Mouse (Mus musculus): ENCODE results near the gene Dot1l. TPM values are rescaled to one million over a fixed set of nuclear protein-coding genes. Genes with fewer than 3 reads are reported as not detected.
"Not testable (repeated sequence)": the region's sequence is repeated elsewhere in the genome, so short reads cannot be mapped to it uniquely, and the experiment has no call there.

The Dot1l gene
- polyA plus RNA-seq, 1 experiment from 2014 or later = 13.8 TPM

GRCm38 (mm10) chr10:80827063-80827869 is 72.3 kb downstream of the Dot1l start:
- peaks cover 2% of the 10 kb centered on the region; the same call in 1 of the 2 replicates for H3K4me1 ChIP-seq (ENCODE audit: control insufficient read depth, insufficient read depth, low read length)
- peak overlapping the region; percentile 94 for H3K9ac ChIP-seq (replicated peaks; ENCODE audit: low read length)
- H3K4me2 ChIP-seq (ENCODE audit: low read depth, low read length) = peak overlapping the region; percentile 94
- H3K27me3 ChIP-seq (ENCODE audit: control insufficient read depth, insufficient read depth, low read length) = no peaks in the 10 kb centered on the region
- no peaks in the 10 kb centered on the region for H3K9me3 ChIP-seq (replicated peaks; ENCODE audit: control insufficient read depth, low read length)
- H3K36me3 ChIP-seq (replicated peaks; ENCODE audit: control insufficient read depth, insufficient read depth, low read depth, low read length) = peaks cover 5% of the 10 kb centered on the region
- no peak for DNase-seq (ENCODE audit: low spot score)
- peak overlapping the region; percentile 72 for H3K27ac ChIP-seq (replicated peaks; ENCODE audit: low read depth, low read length)
- peak overlapping the region; percentile 77 for H3K4me3 ChIP-seq (ENCODE audit: low read depth, low read length)
- ATAC-seq (replicated peaks; ENCODE audit: insufficient number of reproducible peaks, low FRiP score, low TSS enrichment, low read depth) = no peak
- WGBS = 8% methylated on average over 27 of the region's 29 CpGs

GRCm38 (mm10) chr10:80827870-80828420 is 72.9 kb downstream of the Dot1l start:
- peak overlapping the region; percentile 94 for H3K9ac ChIP-seq (replicated peaks; ENCODE audit: low read length)
- no peaks in the 10 kb centered on the region for H3K9me3 ChIP-seq (replicated peaks; ENCODE audit: control insufficient read depth, low read length)
- DNase-seq (ENCODE audit: low spot score) (no peak), ATAC-seq (replicated peaks; ENCODE audit: insufficient number of reproducible peaks, low FRiP score, low TSS enrichment, low read depth) (no peak)
- H3K4me1 ChIP-seq (ENCODE audit: control insufficient read depth, insufficient read depth, low read length) = peaks cover 2% of the 10 kb centered on the region; the same call in 1 of the 2 replicates
- peak overlapping the region; percentile 94 for H3K4me2 ChIP-seq (ENCODE audit: low read depth, low read length)
- 83% methylated on average over 10 of the region's 10 CpGs for WGBS
- peak overlapping the region; percentile 77 for H3K4me3 ChIP-seq (ENCODE audit: low read depth, low read length)
- H3K36me3 ChIP-seq (replicated peaks; ENCODE audit: control insufficient read depth, insufficient read depth, low read depth, low read length) = peaks cover 5% of the 10 kb centered on the region
- no peaks in the 10 kb centered on the region for H3K27me3 ChIP-seq (ENCODE audit: control insufficient read depth, insufficient read depth, low read length)
- H3K27ac ChIP-seq (replicated peaks; ENCODE audit: low read depth, low read length) = no peak overlapping the region

DNA sequence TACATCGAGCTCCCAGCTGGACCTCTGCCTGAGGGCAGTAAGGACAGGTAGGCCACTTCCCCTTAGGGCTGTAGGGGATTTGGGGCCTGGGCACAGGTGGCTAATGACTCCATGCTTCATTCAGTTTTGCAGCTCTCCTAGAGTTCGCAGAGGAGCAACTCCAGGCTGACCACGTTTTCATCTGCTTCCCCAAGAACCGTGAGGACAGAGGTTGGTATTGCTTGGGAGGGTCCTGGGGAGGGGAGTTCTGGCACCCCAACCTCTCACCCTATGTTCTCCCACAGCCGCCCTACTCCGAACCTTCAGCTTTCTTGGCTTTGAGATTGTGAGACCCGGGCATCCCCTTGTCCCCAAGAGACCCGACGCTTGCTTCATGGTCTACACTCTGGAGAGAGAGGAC is 73.6 kb downstream of the Dot1l start:
- H3K4me2 ChIP-seq (ENCODE audit: low read depth, low read length); H3K27ac ChIP-seq (replicated peaks; ENCODE audit: low read depth, low read length); H3K4me3 ChIP-seq (ENCODE audit: low read depth, low read length); H3K9me3 ChIP-seq (replicated peaks; ENCODE audit: control insufficient read depth, low read length); H3K36me3 ChIP-seq (replicated peaks; ENCODE audit: control insufficient read depth, insufficient read depth, low read depth, low read length); H3K4me1 ChIP-seq (ENCODE audit: control insufficient read depth, insufficient read depth, low read length); H3K9ac ChIP-seq (replicated peaks; ENCODE audit: low read length); ATAC-seq (replicated peaks; ENCODE audit: insufficient number of reproducible peaks, low FRiP score, low TSS enrichment, low read depth); H3K27me3 ChIP-seq (ENCODE audit: control insufficient read depth, insufficient read depth, low read length); DNase-seq (ENCODE audit: low spot score): not testable (repeated sequence)
- WGBS = 85% methylated on average over 9 of the region's 9 CpGs

- peaks cover 6% of the 10 kb centered on the region for H3K27me3 ChIP-seq (ENCODE audit: control insufficient read depth, insufficient read depth, low read length)
- H3K9me3 ChIP-seq (replicated peaks; ENCODE audit: control insufficient read depth, low read length) = no peaks in the 10 kb centered on the region
- no peak overlapping the region for H3K9ac ChIP-seq (replicated peaks; ENCODE audit: low read length)
- WGBS = 74% methylated on average over 1 of the region's 1 CpGs
- no peak overlapping the region for H3K4me2 ChIP-seq (ENCODE audit: low read depth, low read length)
- H3K36me3 ChIP-seq (replicated peaks; ENCODE audit: control insufficient read depth, insufficient read depth, low read depth, low read length) = peaks cover 5% of the 10 kb centered on the region
- no peak for DNase-seq (ENCODE audit: low spot score)
- no peak for ATAC-seq (replicated peaks; ENCODE audit: insufficient number of reproducible peaks, low FRiP score, low TSS enrichment, low read depth)
- peaks cover 2% of the 10 kb centered on the region; the same call in 1 of the 2 replicates for H3K4me1 ChIP-seq (ENCODE audit: control insufficient read depth, insufficient read depth, low read length)
- H3K4me3 ChIP-seq (ENCODE audit: low read depth, low read length) = no peak overlapping the region
- H3K27ac ChIP-seq (replicated peaks; ENCODE audit: low read depth, low read length) = no peak overlapping the region
Measured at GRCm38 (mm10) chr10:80829359-80830278, 74.6 kb downstream of the Dot1l start.

DNA sequence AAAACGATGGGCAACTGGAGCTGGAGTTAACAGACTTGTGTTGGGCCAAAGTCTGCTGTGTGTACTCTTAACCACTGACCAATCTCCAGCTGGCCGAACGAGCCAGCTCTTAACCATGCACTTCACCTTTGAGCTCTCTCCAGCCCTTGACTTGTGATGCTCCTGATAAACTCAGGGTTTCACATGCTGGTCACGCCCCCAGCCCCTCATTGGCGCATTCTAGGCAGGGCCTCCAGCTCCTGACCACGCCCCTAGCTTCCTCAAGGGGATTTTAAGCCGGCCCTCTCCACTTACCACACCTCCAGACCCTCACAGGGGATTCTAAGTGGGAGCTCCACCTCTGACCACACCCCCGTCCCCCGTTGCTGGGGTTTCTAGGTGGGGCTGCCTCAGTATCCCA is 76.1 kb downstream of the Dot1l start:
- Histone ChIP-seq H3K4me2 (ENCODE audit: low read depth, low read length) (no peak overlapping the region), H3K27ac (replicated peaks; ENCODE audit: low read depth, low read length) (no peak overlapping the region), H3K4me3 (ENCODE audit: low read depth, low read length) (no peak overlapping the region), H3K9me3 (replicated peaks; ENCODE audit: control insufficient read depth, low read length) (no peaks in the 10 kb centered on the region), H3K9ac (replicated peaks; ENCODE audit: low read length) (no peak overlapping the region), H3K36me3 (replicated peaks; ENCODE audit: control insufficient read depth, insufficient read depth, low read depth, low read length) (peaks cover 8% of the 10 kb centered on the region), H3K4me1 (ENCODE audit: control insufficient read depth, insufficient read depth, low read length) (peaks cover 4% of the 10 kb centered on the region; the same call in 1 of the 2 replicates), H3K27me3 (ENCODE audit: control insufficient read depth, insufficient read depth, low read length) (peaks cover 21% of the 10 kb centered on the region)
- peak; percentile 82 for DNase-seq (ENCODE audit: low spot score)
- 2% methylated on average over 9 of the region's 9 CpGs for WGBS
- ATAC-seq (replicated peaks; ENCODE audit: insufficient number of reproducible peaks, low FRiP score, low TSS enrichment, low read depth) = no peak

DNA sequence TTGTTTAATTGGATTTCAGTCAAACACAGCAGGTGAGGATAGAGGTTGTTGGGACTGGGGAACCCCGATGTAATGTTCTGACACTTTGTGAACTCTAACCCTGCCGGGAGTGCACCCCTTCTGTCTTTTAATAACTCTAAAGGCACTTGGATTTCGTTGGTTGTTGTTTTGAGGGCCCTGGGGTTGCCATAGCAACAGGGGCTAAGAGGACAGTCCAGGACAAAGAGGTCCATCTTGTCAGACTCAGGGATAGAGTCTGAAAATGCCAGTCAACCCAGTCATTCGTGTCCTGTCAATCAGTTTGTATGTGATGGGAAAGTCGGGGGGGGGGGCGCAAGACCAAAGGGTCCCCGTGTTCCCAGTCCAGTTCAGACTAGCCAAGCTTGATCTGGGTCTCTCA is 77.8 kb downstream of the Dot1l start:
- no peak overlapping the region for H3K4me2 ChIP-seq (ENCODE audit: low read depth, low read length)
- no peak overlapping the region for H3K9ac ChIP-seq (replicated peaks; ENCODE audit: low read length)
- 66% methylated on average over 7 of the region's 7 CpGs for WGBS
- no peaks in the 10 kb centered on the region for H3K9me3 ChIP-seq (replicated peaks; ENCODE audit: control insufficient read depth, low read length)
- ATAC-seq (replicated peaks; ENCODE audit: insufficient number of reproducible peaks, low FRiP score, low TSS enrichment, low read depth) = no peak
- no peak overlapping the region for H3K4me3 ChIP-seq (ENCODE audit: low read depth, low read length)
- H3K4me1 ChIP-seq (ENCODE audit: control insufficient read depth, insufficient read depth, low read length) = peaks cover 4% of the 10 kb centered on the region; the same call in 1 of the 2 replicates
- H3K36me3 ChIP-seq (replicated peaks; ENCODE audit: control insufficient read depth, insufficient read depth, low read depth, low read length) = peaks cover 8% of the 10 kb centered on the region
- no peak for DNase-seq (ENCODE audit: low spot score)
- H3K27me3 ChIP-seq (ENCODE audit: control insufficient read depth, insufficient read depth, low read length) = peaks cover 27% of the 10 kb centered on the region
- H3K27ac ChIP-seq (replicated peaks; ENCODE audit: low read depth, low read length) = no peak overlapping the region

DNA sequence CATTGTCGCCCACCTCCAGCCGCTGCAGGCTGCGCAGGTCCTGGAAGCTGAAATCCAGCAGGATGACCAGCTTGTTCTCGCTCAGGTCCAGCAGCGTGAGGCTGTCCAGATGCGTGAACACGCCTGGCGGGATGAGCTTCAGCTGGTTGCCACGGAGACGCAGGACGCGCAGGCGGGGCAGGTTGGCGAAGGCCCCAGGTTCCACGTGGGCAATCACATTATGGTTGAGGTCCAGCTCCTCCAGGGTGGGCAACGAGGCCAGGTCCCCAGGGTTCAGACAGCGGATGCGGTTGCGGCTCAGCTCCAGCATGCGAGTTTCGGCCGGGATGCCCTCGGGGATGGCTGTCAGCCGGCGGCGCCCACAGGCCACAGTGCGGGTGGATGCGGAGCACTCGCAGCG is 80.6 kb downstream of the Dot1l start:
- DNase-seq (ENCODE audit: low spot score) = no peak
- Histone ChIP-seq H3K4me2 (ENCODE audit: low read depth, low read length) (no peak overlapping the region), H3K4me1 (ENCODE audit: control insufficient read depth, insufficient read depth, low read length) (peaks cover 3% of the 10 kb centered on the region; the same call in 1 of the 2 replicates), H3K9ac (replicated peaks; ENCODE audit: low read length) (no peak overlapping the region), H3K27me3 (ENCODE audit: control insufficient read depth, insufficient read depth, low read length) (peaks cover 27% of the 10 kb centered on the region), H3K36me3 (replicated peaks; ENCODE audit: control insufficient read depth, insufficient read depth, low read depth, low read length) (0 out of 2 replicates have a peak, but pooled peaks cover 3% of the 10 kb centered on the region), H3K9me3 (replicated peaks; ENCODE audit: control insufficient read depth, low read length) (no peaks in the 10 kb centered on the region), H3K4me3 (ENCODE audit: low read depth, low read length) (no peak overlapping the region), H3K27ac (replicated peaks; ENCODE audit: low read depth, low read length) (no peak overlapping the region)
- no peak for ATAC-seq (replicated peaks; ENCODE audit: insufficient number of reproducible peaks, low FRiP score, low TSS enrichment, low read depth)
- 55% methylated on average over 30 of the region's 30 CpGs for WGBS
